Mouse (Mus musculus): ENCODE measurements at regions not wholly inside any gene's neighbourhood (a gene's known extent, or its start where the extent isn't known, plus 50 kb on each side); places are given as distances from the start of the nearest gene placed in this dataset.
A peak's percentile ranks its signal among the peaks of the same experiment; 100 is the strongest.

- no peak for DNase-seq
Observed at GRCm38 (mm10) chr16:75104894-75105293, 481.0 kb downstream of the Lipi start.

- peak; percentile 19 for DNase-seq
Observed at GRCm38 (mm10) chr16:75093163-75093562, 492.7 kb downstream of the Lipi start.

DNA sequence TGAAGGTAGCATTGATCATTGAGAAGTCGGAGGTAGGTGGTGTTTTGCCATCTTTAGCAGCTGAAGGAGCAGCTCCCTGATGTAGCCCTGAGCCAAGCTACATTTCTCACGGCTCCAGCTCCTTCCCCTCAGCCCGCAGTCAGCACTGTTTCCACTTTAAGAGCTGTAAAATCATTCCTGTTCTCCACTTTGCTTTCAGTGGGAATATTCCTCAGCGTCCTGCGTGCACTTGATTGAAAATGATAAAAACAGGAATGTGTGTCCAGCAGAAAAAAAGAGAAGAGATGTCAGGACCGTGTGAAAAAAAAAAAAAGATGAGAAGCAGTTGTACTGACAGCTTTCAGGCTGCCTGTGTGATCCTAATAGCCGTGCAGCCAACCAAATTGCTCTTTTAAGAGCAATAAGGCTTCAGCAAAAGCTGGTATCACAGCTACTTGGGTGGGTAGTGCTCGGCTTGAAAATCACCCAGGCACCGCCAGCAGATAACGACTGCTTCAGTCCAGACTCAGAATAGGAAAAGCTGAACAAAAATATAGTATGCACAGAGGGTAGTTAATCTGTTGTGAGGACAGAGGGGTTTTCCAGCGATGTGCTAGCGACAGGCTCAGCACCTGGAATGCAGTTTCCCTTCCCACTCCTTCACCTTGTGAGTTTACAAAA, 493.3 kb downstream of the Lipi start:
- DNase-seq: no peak

DNA sequence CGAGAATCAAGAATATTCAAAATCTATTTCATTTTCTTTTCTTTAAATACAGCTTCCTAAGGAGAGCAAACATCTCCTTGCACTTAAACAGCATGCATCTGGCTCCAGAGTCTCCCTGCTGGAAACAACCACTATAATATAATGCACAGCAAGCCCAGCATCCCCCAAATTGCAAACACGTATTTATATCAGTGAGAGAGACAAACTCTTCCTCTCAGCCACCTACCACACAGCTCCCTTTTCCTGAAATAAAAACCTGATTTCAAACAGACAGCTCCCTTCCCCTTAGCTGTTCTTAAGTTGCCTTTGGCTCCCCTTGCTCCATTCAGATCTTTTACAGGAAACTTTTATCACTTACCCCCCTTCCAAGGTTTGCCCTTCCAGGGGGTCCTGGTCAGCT, 493.9 kb downstream of the Lipi start:
- no peak for DNase-seq

DNA sequence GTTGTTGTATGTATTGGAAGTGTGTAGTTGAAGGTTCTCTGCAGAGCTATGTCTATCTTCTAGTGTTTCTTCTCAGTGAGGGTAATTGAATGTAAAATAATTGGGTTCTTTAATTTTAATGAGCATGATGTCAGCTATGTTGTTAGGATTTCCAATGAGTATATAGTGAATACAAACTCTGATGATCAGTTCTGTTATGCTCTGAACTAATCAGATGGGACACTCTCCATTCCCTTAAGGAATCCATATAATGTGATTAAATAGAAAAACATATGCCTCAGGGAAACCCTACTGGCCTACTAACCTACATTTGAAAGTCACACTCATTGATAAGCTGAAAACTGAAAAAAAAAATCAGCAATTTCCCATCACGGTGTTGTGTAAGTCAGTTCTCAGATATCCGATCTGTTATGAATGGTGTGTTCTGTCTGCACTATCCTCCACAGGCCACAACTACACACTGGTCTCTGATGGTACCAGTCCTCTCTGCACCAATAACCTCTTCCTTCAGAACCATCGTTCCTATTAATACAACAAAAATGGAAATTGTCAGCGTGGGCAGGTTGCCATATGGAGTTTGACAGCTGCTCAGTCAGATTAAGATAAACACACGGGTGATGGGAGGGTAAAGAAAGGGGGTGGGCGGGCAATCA, 496.4 kb downstream of the Lipi start:
- DNase-seq: no peak

- DNase-seq: no peak
Observed at GRCm38 (mm10) chr16:75088701-75089100, 497.2 kb downstream of the Lipi start.

GRCm38 (mm10) chr16:75065281-75065680, 520.6 kb downstream of the Lipi start:
- DNase-seq: no peak

DNA sequence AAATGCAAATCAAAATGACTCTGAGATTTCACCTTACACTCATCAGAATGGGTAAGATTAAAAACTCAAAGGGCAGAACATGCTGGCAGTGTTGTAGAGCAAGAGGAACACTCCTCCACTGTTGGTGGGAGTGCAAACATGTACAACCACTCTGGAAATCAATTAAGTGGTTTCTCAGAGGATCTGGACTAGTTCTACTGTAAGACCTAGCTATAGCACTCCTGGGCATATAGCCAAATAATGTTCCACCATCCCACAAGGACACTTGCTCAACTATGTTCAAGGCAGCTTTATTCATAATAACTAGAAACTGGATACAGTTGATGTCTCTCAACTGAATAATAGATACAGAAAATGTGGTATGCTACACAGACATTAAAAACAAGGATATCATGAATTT, 532.9 kb downstream of the Lipi start:
- DNase-seq: no peak

- DNase-seq: no peak
Observed at GRCm38 (mm10) chr16:75045969-75046368, 539.9 kb downstream of the Lipi start.

All from lung, postnatal 36 days (tissue).